Mouse (Mus musculus) midbrain, embryonic 11.5 days (tissue): Measurements from ENCODE around the gene 9930022D16Rik. TPM values are rescaled to one million over a fixed set of nuclear protein-coding genes. Genes with fewer than 3 reads are reported as not detected.

Experiments
- ATAC-seq: fragments of 200-750 bp; cut with Nextera tagmentation; 2 replicates; pipeline ENCODE4 v1.8.0; 2017; ENCODE audit warnings: moderate TSS enrichment, moderate library complexity; ENCODE audit not compliant: low FRiP score
- DNase-seq: peaks from one replicate; pipeline ENCODE4 v3.0.0; 2015; ENCODE audit warnings: low spot score; ENCODE audit errors: missing footprints
- H3K27ac ChIP-seq: fragments of 300-500 bp; sonication (generic); 2 replicates; pipeline ENCODE4 v1.5.1; 2014; ENCODE audit warnings: low read depth, low read length
- H3K27me3 ChIP-seq: fragments of 300-500 bp; sonication (generic); 2 replicates; pipeline ENCODE4 v1.6.1; 2014; ENCODE audit warnings: mild to moderate bottlenecking, low read length, moderate library complexity, mixed read lengths; ENCODE audit not compliant: control insufficient read depth, insufficient read depth
- H3K36me3 ChIP-seq: fragments of 300-500 bp; sonication (generic); 2 replicates; pipeline ENCODE4 v1.6.1; 2014; ENCODE audit warnings: mild to moderate bottlenecking, low read length, moderate library complexity, mixed read lengths; ENCODE audit not compliant: control insufficient read depth, insufficient read depth
- H3K4me1 ChIP-seq: fragments of 300-500 bp; sonication (generic); 2 replicates; pipeline ENCODE4 v1.6.1; 2014; ENCODE audit warnings: low read length; ENCODE audit not compliant: control insufficient read depth, insufficient read depth
- H3K4me2 ChIP-seq: fragments of 300-500 bp; sonication (generic); 2 replicates; pipeline ENCODE4 v1.6.1; 2014; ENCODE audit warnings: mild to moderate bottlenecking, moderate library complexity
- H3K4me3 ChIP-seq: fragments of 300-500 bp; sonication (generic); 2 replicates; pipeline ENCODE4 v1.5.1; 2014; ENCODE audit warnings: low read depth, low read length
- H3K9ac ChIP-seq: fragments of 300-500 bp; sonication (generic); 2 replicates; pipeline ENCODE4 v1.6.1; 2014; ENCODE audit warnings: low read length
- H3K9me3 ChIP-seq: fragments of 300-500 bp; sonication (generic); 2 replicates; pipeline ENCODE4 v1.6.1; 2016; ENCODE audit warnings: low read length; ENCODE audit not compliant: control insufficient read depth
- WGBS: fragments of 180-500 bp; shearing (Covaris S2); extraction: QIAGEN DNeasy Blood & Tissue Kit; methylation state at CpG from one replicate; pipeline ENCODE4 v1.1.7; 2014; 5-methylcytosine and 5-hydroxymethylcytosine counted together
- polyA plus RNA-seq: library from polyadenylated mRNA; unstranded; fragments of >200 nt; fragmentation: Nextera tagmentation; extraction: Ambion mirVana; gene quantifications from 2 replicates; pipeline ENCODE4 v1.2.1, GENCODE M21; 2014

Gene 9930022D16Rik
- polyA plus RNA-seq, 1 experiment from 2014 or later: not detected

DNA sequence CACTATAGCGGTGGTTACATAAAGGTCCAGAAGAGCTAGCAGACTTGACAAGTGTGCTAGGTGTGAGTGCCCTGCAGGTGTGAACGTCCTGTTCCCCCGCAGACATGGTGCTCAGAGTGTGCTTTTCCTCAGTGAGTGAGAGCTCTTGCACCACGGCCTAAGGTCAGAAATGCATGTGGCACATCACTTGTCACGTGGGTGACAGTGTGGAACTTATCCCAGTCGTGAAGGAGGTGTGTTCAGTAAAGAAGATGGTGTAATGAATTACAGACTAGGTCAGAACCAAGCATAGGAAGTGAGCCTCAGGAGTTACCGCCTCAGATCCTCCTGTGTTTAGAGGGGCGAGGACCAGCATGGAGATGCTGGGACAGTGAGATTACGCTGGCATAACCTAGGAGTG, 18.4 kb upstream of the 9930022D16Rik start:
- Histone ChIP-seq H3K9me3 (no peaks in the 10 kb centered on the region), H3K4me3 (no peak overlapping the region), H3K27me3 (no peaks in the 10 kb centered on the region), H3K4me2 (no peak overlapping the region), H3K36me3 (peaks cover 2% of the 10 kb centered on the region; the same call in 1 of the 2 replicates), H3K9ac (no peak overlapping the region), H3K4me1 (no peaks in the 10 kb centered on the region), H3K27ac (no peak overlapping the region)
- no peak for DNase-seq
- WGBS: 92% methylated on average over 9 of the region's 9 CpGs
- no peak for ATAC-seq

DNA sequence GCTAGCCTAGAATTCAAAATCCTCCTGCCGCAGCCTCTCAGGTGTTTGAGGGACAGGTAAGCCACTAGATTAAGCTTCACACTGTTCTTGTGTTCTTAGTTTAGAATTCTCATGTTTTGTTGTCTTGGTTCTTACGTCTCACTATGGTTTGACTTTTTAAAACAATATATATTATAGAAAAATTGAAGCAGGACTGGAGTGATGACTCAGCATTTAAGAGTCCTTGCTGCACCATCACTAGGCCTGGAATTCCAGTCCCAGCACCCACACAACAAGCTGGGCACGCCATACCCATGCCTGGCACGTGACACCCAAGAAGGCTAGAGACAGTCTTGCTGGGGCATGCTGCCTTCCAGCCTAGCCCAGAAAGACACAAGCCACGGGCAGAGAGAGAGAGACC, 7.3 kb upstream of the 9930022D16Rik start:
- no peak overlapping the region for H3K4me2 ChIP-seq
- DNase-seq (no peak), ATAC-seq (no peak)
- H3K4me3 ChIP-seq: no peak overlapping the region
- no peak overlapping the region for H3K9ac ChIP-seq
- WGBS: 89% methylated on average over 5 of the region's 5 CpGs
- H3K4me1 ChIP-seq: no peaks in the 10 kb centered on the region
- no peak overlapping the region for H3K27ac ChIP-seq
- no peaks in the 10 kb centered on the region for H3K27me3 ChIP-seq
- no peaks in the 10 kb centered on the region for H3K36me3 ChIP-seq
- H3K9me3 ChIP-seq: no peaks in the 10 kb centered on the region

DNA sequence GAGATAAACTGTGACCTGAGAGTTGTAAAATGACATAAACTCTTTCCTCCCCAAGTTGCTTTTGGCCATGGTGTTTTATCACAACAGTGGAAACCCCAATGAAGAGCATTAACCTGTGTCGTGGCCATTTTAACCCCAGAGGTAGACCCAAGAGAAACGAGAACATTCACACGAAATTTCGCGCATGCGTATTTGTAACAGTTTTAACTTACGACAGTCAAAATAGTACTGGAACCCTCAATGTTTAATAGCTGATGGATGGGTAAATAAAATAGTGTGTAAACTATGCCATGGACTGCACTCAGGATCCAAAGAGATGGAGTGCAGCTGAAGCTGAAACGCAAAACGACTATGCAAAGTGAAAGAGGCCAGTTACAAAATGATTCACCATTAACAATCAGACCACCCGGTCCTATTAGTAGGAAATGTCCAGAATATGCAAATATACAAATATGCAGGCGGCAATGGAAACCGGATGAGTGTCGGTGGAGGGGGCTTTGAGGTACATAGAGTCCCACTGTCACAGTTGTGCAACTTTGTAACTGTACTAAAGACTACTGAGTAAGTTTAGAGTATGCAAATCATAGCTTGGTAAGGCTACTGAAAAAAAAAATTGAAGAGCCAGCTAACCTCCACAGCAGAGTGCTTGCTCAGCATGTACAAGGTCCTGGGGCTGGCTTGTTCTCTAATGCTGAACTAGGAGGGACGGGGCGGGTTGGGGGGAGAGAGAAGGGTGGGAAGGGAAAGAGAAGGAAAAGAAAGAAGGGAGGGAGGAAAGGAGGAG, 3.3 kb upstream of the 9930022D16Rik start:
- Histone ChIP-seq H3K9me3 (no peaks in the 10 kb centered on the region), H3K27me3 (no peaks in the 10 kb centered on the region), H3K4me2 (no peak overlapping the region), H3K4me1 (no peaks in the 10 kb centered on the region), H3K4me3 (no peak overlapping the region), H3K9ac (no peak overlapping the region), H3K36me3 (no peaks in the 10 kb centered on the region), H3K27ac (no peak overlapping the region)
- DNase-seq (no peak), ATAC-seq (no peak)
- WGBS: 92% methylated on average over 15 of the region's 15 CpGs

DNA sequence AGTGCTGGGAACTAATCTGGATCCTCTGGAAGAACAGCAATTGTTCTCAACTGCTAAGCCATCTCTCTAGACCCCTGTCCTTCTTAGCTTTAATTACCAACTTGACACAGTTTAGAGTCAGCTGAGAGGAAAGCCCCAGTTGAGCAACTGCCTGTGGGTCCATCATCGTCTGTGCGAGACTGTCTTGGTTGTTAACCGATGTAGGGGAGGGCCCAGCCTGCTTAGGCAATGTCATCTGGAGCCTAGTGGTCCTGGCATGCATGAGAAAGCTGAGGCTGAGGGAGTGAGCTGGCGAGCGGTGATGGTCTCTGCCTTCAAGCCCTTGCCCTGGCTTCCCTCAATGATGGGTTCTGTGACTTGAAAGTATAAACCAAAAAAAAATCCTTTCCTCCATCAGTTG, 1.1 kb downstream of the 9930022D16Rik start:
- no peak overlapping the region for H3K4me2 ChIP-seq
- no peaks in the 10 kb centered on the region for H3K4me1 ChIP-seq
- no peak for DNase-seq
- no peaks in the 10 kb centered on the region for H3K9me3 ChIP-seq
- H3K27me3 ChIP-seq: no peaks in the 10 kb centered on the region
- no peak overlapping the region for H3K4me3 ChIP-seq
- 95% methylated on average over 5 of the region's 5 CpGs for WGBS
- ATAC-seq: no peak
- no peak overlapping the region for H3K27ac ChIP-seq
- no peak overlapping the region for H3K9ac ChIP-seq
- H3K36me3 ChIP-seq: no peaks in the 10 kb centered on the region

DNA sequence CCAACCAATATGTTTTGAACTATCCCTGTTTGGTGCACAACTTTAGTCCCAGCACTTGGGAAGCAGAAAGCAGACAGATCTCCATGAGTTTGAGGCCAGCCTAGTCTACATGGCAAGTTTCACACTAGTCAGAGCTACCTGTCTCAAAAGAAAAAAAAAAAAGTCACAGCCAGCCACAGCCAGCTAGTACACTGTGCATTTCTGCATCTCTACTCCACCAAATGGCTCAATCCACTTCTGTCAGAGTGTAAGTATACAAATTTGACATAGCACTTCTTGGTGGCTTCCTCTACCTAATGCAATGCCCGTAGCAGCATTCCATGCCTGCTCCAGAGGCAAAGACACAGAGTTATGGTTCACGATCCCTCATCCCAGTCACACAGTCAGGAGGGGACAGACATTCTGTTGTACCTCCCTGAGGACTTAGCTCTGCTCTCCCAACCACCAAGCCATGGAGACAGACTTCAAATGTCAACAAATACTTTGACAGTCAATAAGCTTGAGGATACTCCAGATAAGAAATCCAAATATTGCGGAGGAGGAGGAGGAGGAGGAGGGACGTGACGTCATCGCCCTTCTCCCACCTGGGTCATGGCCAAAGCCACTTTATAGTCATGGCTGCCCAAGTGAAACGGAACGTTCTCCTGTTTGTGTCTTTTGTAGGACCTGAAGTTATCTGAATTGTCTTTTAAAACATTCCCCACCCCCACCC, 3.1 kb downstream of the 9930022D16Rik start:
- Histone ChIP-seq H3K4me2 (no peak overlapping the region), H3K4me1 (no peaks in the 10 kb centered on the region), H3K27ac (no peak overlapping the region), H3K9ac (no peak overlapping the region), H3K4me3 (no peak overlapping the region), H3K27me3 (no peaks in the 10 kb centered on the region), H3K36me3 (no peaks in the 10 kb centered on the region), H3K9me3 (no peaks in the 10 kb centered on the region)
- DNase-seq (no peak), ATAC-seq (no peak)
- WGBS: 86% methylated on average over 8 of the region's 8 CpGs

DNA sequence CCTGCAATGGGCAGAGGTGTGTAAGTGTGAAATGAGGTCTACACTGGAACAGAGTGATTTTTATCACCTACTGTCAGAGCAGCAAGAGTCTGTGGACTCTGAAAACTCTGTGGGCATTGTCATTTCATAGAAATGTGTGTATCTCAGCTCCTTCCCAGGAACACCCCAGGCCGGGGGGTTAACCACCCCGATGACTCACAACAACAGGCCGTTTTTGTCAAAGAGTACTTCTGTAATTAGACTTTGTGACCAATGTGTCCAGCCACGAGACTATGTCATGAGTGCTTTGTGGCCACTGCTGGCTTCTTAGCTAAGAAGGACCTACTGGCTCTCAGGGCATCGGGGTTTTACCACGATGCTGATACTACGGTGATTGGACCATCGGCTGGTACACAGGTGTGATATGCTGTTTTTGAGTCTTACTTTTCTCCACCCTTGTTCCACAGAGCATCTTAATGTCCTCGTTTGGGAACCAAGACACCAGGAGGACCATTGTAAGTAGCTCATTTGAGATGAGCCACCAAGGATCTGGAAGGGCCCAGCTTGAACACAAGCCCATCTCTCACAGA, 3.8 kb downstream of the 9930022D16Rik start:
- WGBS: 90% methylated on average over 9 of the region's 9 CpGs
- DNase-seq: no peak
- no peak overlapping the region for H3K4me2 ChIP-seq
- ATAC-seq: no peak
- no peak overlapping the region for H3K9ac ChIP-seq
- H3K4me3 ChIP-seq: no peak overlapping the region
- H3K9me3 ChIP-seq: no peaks in the 10 kb centered on the region
- H3K36me3 ChIP-seq: no peaks in the 10 kb centered on the region
- no peaks in the 10 kb centered on the region for H3K4me1 ChIP-seq
- no peaks in the 10 kb centered on the region for H3K27me3 ChIP-seq
- H3K27ac ChIP-seq: no peak overlapping the region

DNA sequence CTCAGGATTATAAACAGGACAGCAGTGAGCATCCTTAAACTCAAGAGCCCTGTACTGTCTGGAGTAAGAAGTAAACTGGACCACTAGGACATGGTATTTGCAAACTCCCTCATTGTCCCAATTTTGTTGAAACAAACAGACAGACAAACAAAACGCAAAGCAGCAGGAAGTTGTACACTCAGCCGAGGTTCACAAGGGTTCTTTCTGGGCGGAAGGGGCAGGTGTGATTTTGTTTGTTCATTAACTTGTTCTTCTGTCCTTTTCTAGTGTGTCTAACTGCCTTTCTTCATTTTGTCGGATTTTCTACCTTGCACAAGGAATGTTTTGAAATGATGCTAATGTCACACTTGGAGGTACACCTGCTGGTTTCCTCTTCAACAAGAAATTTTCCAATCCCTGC, 5.7 kb downstream of the 9930022D16Rik start:
- Histone ChIP-seq H3K4me2 (no peak overlapping the region), H3K9ac (no peak overlapping the region), H3K4me3 (no peak overlapping the region), H3K36me3 (no peaks in the 10 kb centered on the region), H3K27ac (no peak overlapping the region), H3K4me1 (no peaks in the 10 kb centered on the region), H3K9me3 (no peaks in the 10 kb centered on the region), H3K27me3 (no peaks in the 10 kb centered on the region)
- WGBS: 55% methylated on average over 4 of the region's 4 CpGs
- ATAC-seq: no peak
- DNase-seq: no peak

DNA sequence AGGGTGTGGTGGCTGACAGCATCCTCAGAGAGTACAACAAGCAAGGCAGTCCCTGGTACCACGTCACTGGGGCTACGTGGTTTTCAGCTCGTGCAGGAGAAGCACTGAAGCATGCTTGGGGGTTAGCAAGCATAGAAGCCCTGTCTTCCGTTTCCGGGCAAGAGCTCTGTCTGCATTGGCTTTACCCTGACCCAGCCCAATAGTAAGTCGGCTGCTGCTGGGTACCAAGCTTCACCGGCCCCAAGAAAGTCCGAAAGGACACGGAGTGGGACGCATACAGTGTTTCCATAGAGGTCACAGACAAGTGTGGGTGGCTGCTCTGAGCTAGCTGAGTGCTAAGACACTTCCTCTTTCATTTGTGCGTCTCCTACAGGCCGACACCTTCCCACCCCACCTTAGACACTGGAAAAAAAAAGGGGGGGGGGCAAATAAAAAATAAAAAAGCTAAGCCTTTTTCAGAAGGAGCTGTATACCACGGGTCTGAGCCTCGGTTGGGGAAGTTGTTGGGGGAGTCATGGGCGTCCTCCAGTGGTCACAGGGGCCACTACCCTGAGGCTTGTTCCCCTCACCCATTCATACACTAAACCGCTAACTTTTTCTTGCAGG, 6.3 kb downstream of the 9930022D16Rik start:
- H3K4me2 ChIP-seq: no peak overlapping the region

DNA sequence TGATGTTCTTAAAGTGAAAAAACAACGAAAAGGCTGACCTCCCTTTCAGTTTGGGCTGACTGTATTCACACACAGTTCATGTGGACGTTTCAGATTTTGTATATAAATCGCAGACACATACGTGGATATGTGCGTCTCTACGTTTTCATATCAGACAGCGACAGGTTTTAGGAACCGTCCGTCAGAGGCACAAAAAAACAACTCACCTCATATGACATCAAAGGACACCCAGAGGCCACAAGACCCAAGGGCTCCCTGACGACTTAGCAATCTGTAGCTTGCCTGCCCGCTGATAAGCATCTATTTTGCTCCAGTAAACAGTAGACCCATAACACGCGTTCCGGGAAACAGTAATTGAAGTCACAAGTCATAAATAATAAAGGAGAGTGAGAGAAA, 6.8 kb downstream of the 9930022D16Rik start:
- ATAC-seq (no peak), DNase-seq (no peak)
- no peak overlapping the region for H3K9ac ChIP-seq
- no peak overlapping the region for H3K27ac ChIP-seq
- no peaks in the 10 kb centered on the region for H3K36me3 ChIP-seq
- no peak overlapping the region for H3K4me3 ChIP-seq
- H3K4me1 ChIP-seq: peaks cover 3% of the 10 kb centered on the region; the same call in 1 of the 2 replicates
- no peak overlapping the region for H3K4me2 ChIP-seq
- H3K9me3 ChIP-seq: no peaks in the 10 kb centered on the region
- H3K27me3 ChIP-seq: no peaks in the 10 kb centered on the region
- 91% methylated on average over 14 of the region's 14 CpGs for WGBS

More for the DNA sequence above, 6.3 kb downstream of the 9930022D16Rik start:
- Histone ChIP-seq H3K27ac (no peak overlapping the region), H3K27me3 (no peaks in the 10 kb centered on the region), H3K9ac (no peak overlapping the region), H3K4me3 (no peak overlapping the region), H3K9me3 (no peaks in the 10 kb centered on the region), H3K4me1 (no peaks in the 10 kb centered on the region), H3K36me3 (no peaks in the 10 kb centered on the region)
- 44% methylated on average over 16 of the region's 16 CpGs for WGBS
- DNase-seq (no peak), ATAC-seq (no peak)
